Mouse (Mus musculus): ENCODE measurements at regions not wholly inside any gene's neighbourhood (a gene's known extent, or its start where the extent isn't known, plus 50 kb on each side); places are given as distances from the start of the nearest gene placed in this dataset.

GRCm38 (mm10) chr11:64650571-64651282, 214.3 kb upstream of the F930015N05Rik start:
- no peak overlapping the region for H3K27ac ChIP-seq (ENCODE audit: insufficient read depth, low read length)

DNA sequence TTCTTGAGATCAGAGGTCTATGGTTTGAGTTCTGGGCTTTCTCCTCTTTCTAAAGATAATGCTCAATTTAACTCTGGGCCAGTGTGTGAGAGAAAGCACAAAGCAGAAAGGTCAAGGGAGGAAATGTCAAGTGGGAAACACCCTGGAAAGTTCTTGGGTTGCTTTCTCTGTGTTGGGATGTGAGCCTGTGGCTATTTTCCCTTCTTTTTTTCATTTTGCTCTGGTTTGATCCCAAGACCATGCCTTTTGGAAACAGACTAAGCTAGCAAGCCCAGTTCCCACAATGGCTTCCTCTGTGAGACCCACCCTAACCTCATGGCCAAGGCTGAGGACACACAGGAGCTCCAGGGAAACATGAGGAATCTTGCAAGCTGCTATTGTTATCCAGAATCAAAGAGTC, 216.4 kb upstream of the F930015N05Rik start:
- no peaks in the 10 kb centered on the region for H3K4me1 ChIP-seq (ENCODE audit: control insufficient read depth, insufficient read depth, low read length)
- H3K4me3 ChIP-seq (ENCODE audit: insufficient read depth, low read length): no peak overlapping the region
- H3K27ac ChIP-seq (ENCODE audit: insufficient read depth, low read length): no peak overlapping the region
- no peak for TF ChIP-seq CTCF (IDR thresholded peaks at IDR 0.05; ENCODE audit: borderline replicate concordance, insufficient read depth, low read length)
- no peak for TF ChIP-seq POLR2A (IDR thresholded peaks at IDR 0.05; ENCODE audit: low read depth, low read length)

More at GRCm38 (mm10) chr11:64650571-64651282, 214.3 kb upstream of the F930015N05Rik start:
- TF ChIP-seq CTCF (IDR thresholded peaks at IDR 0.05; ENCODE audit: borderline replicate concordance, insufficient read depth, low read length): no peak
- TF ChIP-seq POLR2A (IDR thresholded peaks at IDR 0.05; ENCODE audit: low read depth, low read length): no peak
- Histone ChIP-seq H3K4me3 (ENCODE audit: insufficient read depth, low read length) (no peak overlapping the region), H3K4me1 (ENCODE audit: control insufficient read depth, insufficient read depth, low read length) (no peaks in the 10 kb centered on the region)

GRCm38 (mm10) chr11:64655162-64655561, 218.7 kb upstream of the F930015N05Rik start:
- H3K4me3 ChIP-seq (ENCODE audit: insufficient read depth, low read length): no peak overlapping the region
- TF ChIP-seq CTCF (IDR thresholded peaks at IDR 0.05; ENCODE audit: borderline replicate concordance, insufficient read depth, low read length) (no peak), POLR2A (IDR thresholded peaks at IDR 0.05; ENCODE audit: low read depth, low read length) (no peak)
- no peak overlapping the region for H3K27ac ChIP-seq (ENCODE audit: insufficient read depth, low read length)
- no peaks in the 10 kb centered on the region for H3K4me1 ChIP-seq (ENCODE audit: control insufficient read depth, insufficient read depth, low read length)

DNA sequence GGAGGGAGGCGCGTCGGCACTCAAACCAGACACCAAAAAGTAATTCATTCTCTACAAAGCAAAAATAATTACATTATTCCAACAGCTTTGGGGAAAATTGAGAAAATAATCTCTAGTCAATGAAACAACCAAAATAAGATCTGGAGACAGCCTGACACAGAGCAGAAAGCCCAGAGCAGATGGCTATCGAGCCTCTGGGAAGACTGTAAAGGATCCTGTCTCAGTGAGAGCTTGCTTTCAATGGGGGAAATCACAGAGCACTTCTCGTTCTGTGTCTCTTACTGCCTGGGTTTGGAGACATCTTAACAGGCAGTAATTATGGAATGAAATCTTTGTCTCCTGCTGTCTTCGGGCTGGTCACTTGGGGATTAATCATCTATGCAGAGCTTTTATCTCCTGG, 226.7 kb upstream of the F930015N05Rik start:
- Histone ChIP-seq H3K4me1 (ENCODE audit: control insufficient read depth, insufficient read depth, low read length) (no peaks in the 10 kb centered on the region), H3K4me3 (ENCODE audit: insufficient read depth, low read length) (no peak overlapping the region), H3K27ac (ENCODE audit: insufficient read depth, low read length) (no peak overlapping the region)
- TF ChIP-seq CTCF (IDR thresholded peaks at IDR 0.05; ENCODE audit: borderline replicate concordance, insufficient read depth, low read length): no peak

- TF ChIP-seq CTCF (IDR thresholded peaks at IDR 0.05; ENCODE audit: borderline replicate concordance, insufficient read depth, low read length) (no peak), POLR2A (IDR thresholded peaks at IDR 0.05; ENCODE audit: low read depth, low read length) (no peak)
- Histone ChIP-seq H3K4me1 (ENCODE audit: control insufficient read depth, insufficient read depth, low read length) (no peaks in the 10 kb centered on the region), H3K27ac (ENCODE audit: insufficient read depth, low read length) (no peak overlapping the region), H3K4me3 (ENCODE audit: insufficient read depth, low read length) (no peak overlapping the region)
Measured at GRCm38 (mm10) chr11:64667010-64667409, 230.6 kb upstream of the F930015N05Rik start.

DNA sequence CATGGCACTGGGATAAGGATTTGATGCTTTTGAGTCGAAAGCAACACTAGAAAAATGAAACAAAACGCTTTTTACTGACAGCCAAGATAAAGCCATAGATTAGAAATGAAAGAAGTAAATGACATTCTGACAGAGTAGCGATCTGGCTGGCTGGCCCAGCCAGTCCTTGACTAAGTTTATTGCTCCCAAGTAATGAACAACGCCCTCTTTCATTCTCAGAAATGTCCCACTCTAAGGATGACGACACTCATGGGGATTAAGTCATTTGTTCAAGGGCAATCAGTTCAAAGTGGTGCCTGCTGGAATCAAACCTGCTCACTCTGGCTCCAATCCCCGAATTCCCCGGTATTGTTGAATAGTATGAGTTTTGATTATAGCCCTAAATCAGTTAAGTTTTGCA, 231.1 kb upstream of the F930015N05Rik start:
- no peak overlapping the region for H3K4me3 ChIP-seq (ENCODE audit: insufficient read depth, low read length)
- H3K27ac ChIP-seq (ENCODE audit: insufficient read depth, low read length): no peak overlapping the region
- no peaks in the 10 kb centered on the region for H3K4me1 ChIP-seq (ENCODE audit: control insufficient read depth, insufficient read depth, low read length)
- TF ChIP-seq POLR2A (IDR thresholded peaks at IDR 0.05; ENCODE audit: low read depth, low read length) (no peak), CTCF (IDR thresholded peaks at IDR 0.05; ENCODE audit: borderline replicate concordance, insufficient read depth, low read length) (no peak)

- Histone ChIP-seq H3K27ac (ENCODE audit: insufficient read depth, low read length) (no peak overlapping the region), H3K4me1 (ENCODE audit: control insufficient read depth, insufficient read depth, low read length) (no peaks in the 10 kb centered on the region), H3K4me3 (ENCODE audit: insufficient read depth, low read length) (no peak overlapping the region)
- no peak for TF ChIP-seq CTCF (IDR thresholded peaks at IDR 0.05; ENCODE audit: borderline replicate concordance, insufficient read depth, low read length)
- TF ChIP-seq POLR2A (IDR thresholded peaks at IDR 0.05; ENCODE audit: low read depth, low read length): no peak
Measured at GRCm38 (mm10) chr11:64671898-64672297, 235.4 kb upstream of the F930015N05Rik start.

- Histone ChIP-seq H3K4me1 (ENCODE audit: control insufficient read depth, insufficient read depth, low read length) (no peaks in the 10 kb centered on the region), H3K27ac (ENCODE audit: insufficient read depth, low read length) (no peak overlapping the region), H3K4me3 (ENCODE audit: insufficient read depth, low read length) (no peak overlapping the region)
- TF ChIP-seq CTCF (IDR thresholded peaks at IDR 0.05; ENCODE audit: borderline replicate concordance, insufficient read depth, low read length) (no peak), POLR2A (IDR thresholded peaks at IDR 0.05; ENCODE audit: low read depth, low read length) (no peak)
Measured at GRCm38 (mm10) chr11:64673546-64673945, 237.1 kb upstream of the F930015N05Rik start.

DNA sequence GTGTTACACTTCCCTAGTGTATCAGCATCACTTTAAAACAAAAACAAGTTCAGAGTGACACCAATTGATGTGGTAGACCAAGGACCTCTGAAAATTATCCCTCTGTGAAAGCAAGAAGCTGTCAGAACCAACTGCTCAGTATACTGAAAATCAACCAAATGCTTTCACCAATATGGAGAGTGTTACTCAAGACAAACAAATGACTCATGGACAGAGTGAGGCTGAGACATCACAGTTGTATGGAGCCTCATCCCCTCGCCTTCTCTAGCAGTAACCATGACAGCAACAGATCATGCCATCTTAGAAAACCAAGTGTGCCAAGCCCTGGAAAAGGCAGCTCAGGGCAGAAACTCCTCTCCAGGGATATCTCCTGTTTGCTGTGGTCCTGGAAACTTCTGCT, 267.3 kb upstream of the F930015N05Rik start:
- Histone ChIP-seq H3K4me1 (ENCODE audit: control insufficient read depth, insufficient read depth, low read length) (no peaks in the 10 kb centered on the region), H3K27ac (ENCODE audit: insufficient read depth, low read length) (no peak overlapping the region), H3K4me3 (ENCODE audit: insufficient read depth, low read length) (no peak overlapping the region)
- TF ChIP-seq CTCF (IDR thresholded peaks at IDR 0.05; ENCODE audit: borderline replicate concordance, insufficient read depth, low read length) (no peak), POLR2A (IDR thresholded peaks at IDR 0.05; ENCODE audit: low read depth, low read length) (no peak)

DNA sequence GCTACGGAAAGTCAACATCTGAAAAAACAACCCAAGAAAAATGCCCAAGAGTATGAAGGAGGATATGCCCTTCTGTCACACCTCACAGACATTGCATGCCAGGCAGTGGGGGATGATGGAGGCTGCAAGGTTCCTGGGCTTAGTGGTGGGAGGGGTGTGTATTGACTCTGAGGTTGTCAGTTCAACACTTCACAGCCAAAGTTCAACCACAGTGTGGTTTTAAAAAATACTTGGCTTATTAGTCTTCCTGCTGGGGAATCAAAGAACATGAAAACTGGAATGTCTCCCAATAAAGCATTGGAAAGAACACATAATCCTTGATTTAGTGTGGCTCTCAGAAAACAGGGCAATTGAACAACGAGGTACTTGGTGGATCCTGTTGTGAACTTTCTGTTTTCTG, 267.0 kb upstream of the Elac2 start:
- no peak overlapping the region for H3K27ac ChIP-seq (ENCODE audit: insufficient read depth, low read length)
- no peak overlapping the region for H3K4me3 ChIP-seq (ENCODE audit: insufficient read depth, low read length)
- TF ChIP-seq CTCF (IDR thresholded peaks at IDR 0.05; ENCODE audit: borderline replicate concordance, insufficient read depth, low read length) (no peak), POLR2A (IDR thresholded peaks at IDR 0.05; ENCODE audit: low read depth, low read length) (no peak)

More for the DNA sequence above, 267.0 kb upstream of the Elac2 start:
- no peaks in the 10 kb centered on the region for H3K4me1 ChIP-seq (ENCODE audit: control insufficient read depth, insufficient read depth, low read length)

All from embryonic fibroblast, embryonic 13.5 days (primary cell).